Mouse (Mus musculus): ENCODE measurements around the gene Ddx41.

DNA sequence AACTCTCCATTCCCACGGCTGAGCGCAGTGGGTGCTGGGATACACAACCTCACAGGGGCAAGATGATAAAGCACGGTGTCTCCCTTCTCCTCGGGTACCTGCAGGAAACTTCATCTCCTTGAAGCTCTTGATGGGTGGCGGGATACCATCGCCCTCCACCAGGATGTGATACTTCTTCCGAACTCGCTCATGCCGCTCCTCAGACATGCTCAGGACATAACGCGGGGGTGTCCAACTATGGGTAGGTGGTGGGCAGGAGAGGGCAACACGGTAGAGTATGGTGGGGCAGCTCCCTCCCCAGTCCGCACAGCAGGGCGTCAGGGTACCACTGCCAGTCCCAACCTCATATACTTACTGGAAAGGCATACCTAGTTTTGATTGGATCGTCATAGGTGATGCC is 1.3 kb downstream of the Ddx41 start:
- TF ChIP-seq POLR2A (IDR thresholded peaks at IDR 0.05; ENCODE audit: low read depth, low read length) = no peak
- no peak for TF ChIP-seq CTCF (IDR thresholded peaks at IDR 0.05; ENCODE audit: extremely low read depth, insufficient read length, insufficient replicate concordance, low read depth, low read length)
